Mouse (Mus musculus) intestine, embryonic 14.5 days (tissue): ENCODE results near the gene B3galt2. TPM values are rescaled to one million over a fixed set of nuclear protein-coding genes. Genes with fewer than 3 reads are reported as not detected.

Experiments used
- ATAC-seq: fragments of 200-750 bp; cut with Nextera tagmentation; replicated peaks from 2 replicates; pipeline ENCODE4 v1.8.0; 2017; ENCODE audit warnings: low read depth, moderate number of reproducible peaks, moderate TSS enrichment, moderate library complexity; ENCODE audit not compliant: low FRiP score, low TSS enrichment
- DNase-seq: peaks from one replicate; pipeline ENCODE4 v3.0.0-alpha.2; 2018; ENCODE audit warnings: low spot score
- H3K27ac ChIP-seq: fragments of 300-500 bp; sonication (generic); 2 replicates; pipeline ENCODE4 v1.5.1; 2014; ENCODE audit warnings: low read depth, mild to moderate bottlenecking, control low read depth
- H3K27me3 ChIP-seq: fragments of 300-500 bp; sonication (generic); replicated peaks from 2 replicates; pipeline ENCODE4 v1.6.1; 2014; ENCODE audit warnings: low read length, control low read depth; ENCODE audit not compliant: control insufficient read depth, insufficient read depth
- H3K36me3 ChIP-seq: fragments of 300-500 bp; sonication (generic); 2 replicates; pipeline ENCODE4 v1.6.1; 2014; ENCODE audit warnings: low read length, control low read depth; ENCODE audit not compliant: control insufficient read depth, insufficient read depth
- H3K4me1 ChIP-seq: fragments of 300-500 bp; sonication (generic); replicated peaks from 2 replicates; pipeline ENCODE4 v1.6.1; 2014; ENCODE audit warnings: low read length, control low read depth, mixed read lengths; ENCODE audit not compliant: control insufficient read depth, insufficient read depth
- H3K4me2 ChIP-seq: fragments of 300-500 bp; sonication (generic); 2 replicates; pipeline ENCODE4 v1.6.1; 2014; ENCODE audit warnings: low read length
- H3K4me3 ChIP-seq: fragments of 300-500 bp; sonication (generic); 2 replicates; pipeline ENCODE4 v1.5.1; 2014; ENCODE audit warnings: low read depth, low read length, control low read depth, mixed read lengths
- H3K9ac ChIP-seq: fragments of 300-500 bp; sonication (generic); 2 replicates; pipeline ENCODE4 v1.6.1; 2014; ENCODE audit warnings: mild to moderate bottlenecking, low read length
- H3K9me3 ChIP-seq: fragments of 300-500 bp; sonication (generic); 2 replicates; pipeline ENCODE4 v1.6.1; 2016; ENCODE audit warnings: low read length, control low read depth; ENCODE audit not compliant: control insufficient read depth
- WGBS: fragments of 180-500 bp; shearing (Covaris S2); extraction: QIAGEN DNeasy Blood & Tissue Kit; methylation state at CpG from one replicate; pipeline ENCODE4 v1.1.7; 2014; 5-methylcytosine and 5-hydroxymethylcytosine counted together
- polyA plus RNA-seq: library from polyadenylated mRNA; unstranded; fragments of >200 nt; fragmentation: Nextera tagmentation; extraction: Ambion mirVana; gene quantifications from 2 replicates; pipeline ENCODE4 v1.2.1, GENCODE M21; 2014

The B3galt2 gene
- polyA plus RNA-seq: 0.43 and 0.52 TPM in 2 replicates

DNA sequence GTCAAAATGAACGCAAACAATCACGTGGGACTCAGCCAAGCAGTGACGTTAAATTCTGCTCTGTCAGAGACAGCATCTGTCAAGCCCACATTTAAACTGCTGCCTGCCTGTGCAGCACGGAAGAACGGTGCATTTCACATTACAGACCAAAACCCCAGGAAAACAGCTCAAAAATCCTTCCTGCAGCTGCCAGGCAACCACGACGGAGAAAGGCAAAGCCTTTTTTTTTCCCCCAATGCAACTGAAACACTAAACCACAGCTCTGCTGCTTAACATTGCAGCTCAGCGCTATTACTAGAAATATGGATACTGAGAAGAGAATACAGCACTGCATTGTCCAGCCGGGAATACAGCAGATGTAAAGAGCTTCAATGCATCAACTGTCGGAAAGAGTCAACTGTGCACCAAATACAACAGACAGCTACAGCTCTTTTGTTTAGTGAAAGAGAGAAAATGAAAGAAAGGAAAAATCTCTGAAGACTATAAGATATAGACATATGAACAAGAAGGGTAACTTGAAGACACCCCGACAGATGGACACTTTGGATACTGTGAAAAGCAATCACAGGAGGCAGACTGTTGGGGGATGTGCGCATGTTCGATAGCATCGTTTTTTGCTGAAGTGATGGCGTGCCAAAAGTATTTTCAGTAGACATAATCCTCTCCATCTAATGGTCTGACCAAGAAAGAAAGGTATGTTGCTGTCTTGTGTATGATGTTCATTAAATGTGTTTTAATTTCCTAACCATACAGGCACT is at the start of gene B3galt2:
Gene B3galt2, plus strand, starts transcription at position 15 of the 758 bp plus-strand sequence.
- Histone ChIP-seq H3K4me1 (no peaks in the 10 kb centered on the region), H3K36me3 (no peaks in the 10 kb centered on the region), H3K4me2 (peak within 1 kb of the TSS; percentile 18), H3K27ac (peak within 1 kb of the TSS; percentile 34; the same call in 1 of the 2 replicates), H3K4me3 (no peak within 1 kb of the TSS), H3K9me3 (no peaks in the 10 kb centered on the region), H3K9ac (no peak within 1 kb of the TSS), H3K27me3 (no peaks in the 10 kb centered on the region)
- ATAC-seq (no peak), DNase-seq (peak; percentile 60)
- WGBS: 56% methylated on average over 15 of the region's 15 CpGs

DNA sequence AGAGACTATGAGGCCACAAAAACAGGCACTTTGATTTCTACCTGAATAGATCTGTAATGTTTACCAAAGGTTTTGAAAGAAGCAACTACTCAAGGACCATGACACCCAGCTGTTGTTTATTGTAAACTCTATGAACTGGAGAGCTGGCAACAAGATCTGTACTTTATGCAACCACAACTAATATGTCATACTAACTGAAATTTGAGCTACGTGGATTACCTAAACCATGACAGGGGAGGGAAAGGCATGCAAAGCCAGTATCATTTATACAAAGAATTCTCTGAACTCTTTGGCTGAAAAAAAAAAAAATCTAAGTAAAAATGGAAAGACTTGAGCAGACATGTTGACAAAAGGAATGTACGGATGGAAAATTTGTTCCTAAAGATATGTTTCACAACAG is 43.6 kb upstream of the B3galt2 start:
- no peaks in the 10 kb centered on the region for H3K4me1 ChIP-seq
- H3K4me3 ChIP-seq: no peak overlapping the region
- 85% methylated on average over 2 of the region's 2 CpGs for WGBS
- no peaks in the 10 kb centered on the region for H3K9me3 ChIP-seq
- H3K9ac ChIP-seq: no peak overlapping the region
- H3K4me2 ChIP-seq: no peak overlapping the region
- no peak overlapping the region for H3K27ac ChIP-seq
- no peaks in the 10 kb centered on the region for H3K27me3 ChIP-seq
- no peaks in the 10 kb centered on the region for H3K36me3 ChIP-seq
- no peak for DNase-seq
- ATAC-seq: no peak

DNA sequence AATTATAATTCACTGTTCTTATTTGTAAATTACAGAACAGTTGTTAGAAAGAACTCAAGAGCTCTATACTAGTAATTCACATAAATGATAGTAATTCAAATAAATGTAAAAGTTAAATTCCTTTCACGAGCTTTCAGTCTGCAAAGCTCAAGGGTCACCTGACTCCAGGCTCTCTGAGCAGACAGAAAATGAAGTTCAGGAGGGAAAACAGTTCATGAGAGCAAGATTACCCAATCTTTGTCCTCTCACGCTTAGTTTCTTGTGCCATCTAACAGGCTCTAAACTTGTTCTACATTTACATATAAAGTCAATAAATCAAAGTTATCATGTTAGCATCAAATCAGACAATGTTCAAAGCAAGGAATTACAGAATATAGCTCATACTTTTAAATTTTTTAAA is 31.6 kb upstream of the B3galt2 start:
- WGBS: 77% methylated on average over 2 of the region's 2 CpGs
- no peak for DNase-seq
- H3K4me1 ChIP-seq: no peaks in the 10 kb centered on the region
- peaks cover 9% of the 10 kb centered on the region for H3K36me3 ChIP-seq
- no peak overlapping the region for H3K9ac ChIP-seq
- no peak overlapping the region for H3K27ac ChIP-seq
- H3K27me3 ChIP-seq: no peaks in the 10 kb centered on the region
- H3K4me2 ChIP-seq: no peak overlapping the region
- H3K9me3 ChIP-seq: no peaks in the 10 kb centered on the region
- no peak overlapping the region for H3K4me3 ChIP-seq
- no peak for ATAC-seq

DNA sequence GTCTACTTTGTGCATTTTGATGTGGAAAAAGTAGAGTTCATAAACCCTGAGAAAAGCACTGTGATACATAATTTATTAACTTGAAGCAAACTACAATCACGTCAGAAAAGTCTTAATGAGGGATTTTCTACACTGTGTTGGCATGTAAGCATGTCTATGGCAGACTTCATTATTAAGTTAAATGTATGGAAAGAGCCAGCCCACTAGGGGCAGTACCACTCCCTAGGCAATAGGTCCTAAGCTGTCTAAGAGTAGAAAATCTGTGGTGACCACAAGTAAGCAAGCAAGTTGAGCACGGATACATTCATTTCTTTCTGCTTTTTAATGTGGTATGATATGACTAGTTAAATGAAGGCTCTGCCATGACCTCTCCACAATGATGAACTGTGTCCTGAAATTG is 27.6 kb upstream of the B3galt2 start:
- H3K27me3 ChIP-seq: no peaks in the 10 kb centered on the region
- no peak overlapping the region for H3K27ac ChIP-seq
- ATAC-seq: no peak
- H3K9ac ChIP-seq: no peak overlapping the region
- no peaks in the 10 kb centered on the region for H3K4me1 ChIP-seq
- H3K9me3 ChIP-seq: no peaks in the 10 kb centered on the region
- peaks cover 22% of the 10 kb centered on the region for H3K36me3 ChIP-seq
- DNase-seq: no peak
- H3K4me3 ChIP-seq: no peak overlapping the region
- no peak overlapping the region for H3K4me2 ChIP-seq
- WGBS: 96% methylated on average over 2 of the region's 2 CpGs

DNA sequence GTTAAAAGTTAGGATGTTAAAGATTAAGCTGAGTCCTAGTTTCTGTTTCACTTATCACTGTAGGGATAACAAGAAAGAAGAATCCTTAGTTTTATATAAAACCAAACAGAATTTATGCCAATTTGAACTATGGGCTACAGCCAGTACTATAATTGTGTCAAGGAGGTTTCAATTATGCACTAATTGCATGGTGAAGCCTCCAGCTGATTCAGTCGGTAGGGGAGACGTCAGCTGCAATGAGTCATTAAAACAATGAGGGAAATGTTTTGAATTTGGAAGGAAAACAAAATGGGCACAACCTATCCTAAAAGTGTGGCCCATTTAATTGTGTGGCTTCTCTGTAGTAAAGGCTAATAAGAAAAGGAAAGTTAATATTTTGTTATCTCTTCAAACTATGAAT is 20.7 kb upstream of the B3galt2 start:
- H3K27ac ChIP-seq: no peak overlapping the region
- no peak overlapping the region for H3K9ac ChIP-seq
- no peak overlapping the region for H3K4me2 ChIP-seq
- no peak for DNase-seq
- H3K9me3 ChIP-seq: no peaks in the 10 kb centered on the region
- H3K27me3 ChIP-seq: no peaks in the 10 kb centered on the region
- H3K4me1 ChIP-seq: no peaks in the 10 kb centered on the region
- 71% methylated on average over 2 of the region's 2 CpGs for WGBS
- no peak for ATAC-seq
- peaks cover 34% of the 10 kb centered on the region; the same call in 1 of the 2 replicates for H3K36me3 ChIP-seq
- H3K4me3 ChIP-seq: no peak overlapping the region

DNA sequence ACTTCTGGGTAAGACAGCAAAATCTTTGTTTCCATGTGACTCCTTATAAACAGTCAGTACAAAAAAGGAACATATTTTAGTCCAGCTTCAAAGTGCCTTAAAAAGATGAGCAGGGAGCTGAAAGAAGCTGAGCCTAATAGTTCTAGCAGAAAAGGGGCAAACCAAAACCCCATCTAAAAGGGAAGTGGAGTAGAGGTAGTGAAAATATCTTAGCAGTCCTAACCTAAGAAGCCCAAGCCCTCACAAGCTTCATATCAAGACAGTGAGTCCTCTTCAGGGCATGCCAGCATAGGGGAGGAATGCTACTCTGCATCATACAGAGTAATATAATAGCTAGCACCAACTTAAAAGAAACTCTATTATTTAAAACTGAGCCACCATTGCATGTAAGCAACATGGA is 18.5 kb upstream of the B3galt2 start:
- no peak for ATAC-seq
- DNase-seq: no peak
- no peak overlapping the region for H3K4me3 ChIP-seq
- H3K36me3 ChIP-seq: peaks cover 44% of the 10 kb centered on the region
- H3K27me3 ChIP-seq: no peaks in the 10 kb centered on the region
- H3K9ac ChIP-seq: no peak overlapping the region
- H3K4me1 ChIP-seq: no peaks in the 10 kb centered on the region
- no peak overlapping the region for H3K27ac ChIP-seq
- no peaks in the 10 kb centered on the region for H3K9me3 ChIP-seq
- H3K4me2 ChIP-seq: no peak overlapping the region

DNA sequence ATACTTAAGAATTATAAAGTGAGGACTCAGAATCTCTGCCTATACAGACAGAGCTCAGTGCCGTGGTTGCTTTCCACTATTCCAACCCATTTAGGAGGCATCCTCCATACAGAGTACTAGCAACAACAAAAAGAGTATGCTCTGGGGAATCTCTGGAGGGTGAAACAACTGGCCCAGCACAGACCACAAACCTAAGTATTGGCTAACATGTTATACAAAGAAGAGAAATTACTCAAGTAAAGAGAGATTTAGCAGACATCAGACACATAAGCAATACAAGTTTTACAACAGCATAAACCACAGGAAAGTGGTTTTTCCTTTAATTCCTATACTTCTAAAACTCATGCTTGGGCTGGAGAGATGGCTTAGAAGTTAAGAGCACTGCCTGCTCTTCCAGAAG is 17.8 kb upstream of the B3galt2 start:
- H3K36me3 ChIP-seq: peaks cover 46% of the 10 kb centered on the region
- ATAC-seq (no peak), DNase-seq (no peak)
- H3K9ac ChIP-seq: no peak overlapping the region
- no peak overlapping the region for H3K4me2 ChIP-seq
- H3K4me1 ChIP-seq: no peaks in the 10 kb centered on the region
- H3K9me3 ChIP-seq: no peaks in the 10 kb centered on the region
- H3K4me3 ChIP-seq: no peak overlapping the region
- WGBS: 94% methylated on average over 1 of the region's 1 CpGs
- no peak overlapping the region for H3K27ac ChIP-seq
- no peaks in the 10 kb centered on the region for H3K27me3 ChIP-seq

DNA sequence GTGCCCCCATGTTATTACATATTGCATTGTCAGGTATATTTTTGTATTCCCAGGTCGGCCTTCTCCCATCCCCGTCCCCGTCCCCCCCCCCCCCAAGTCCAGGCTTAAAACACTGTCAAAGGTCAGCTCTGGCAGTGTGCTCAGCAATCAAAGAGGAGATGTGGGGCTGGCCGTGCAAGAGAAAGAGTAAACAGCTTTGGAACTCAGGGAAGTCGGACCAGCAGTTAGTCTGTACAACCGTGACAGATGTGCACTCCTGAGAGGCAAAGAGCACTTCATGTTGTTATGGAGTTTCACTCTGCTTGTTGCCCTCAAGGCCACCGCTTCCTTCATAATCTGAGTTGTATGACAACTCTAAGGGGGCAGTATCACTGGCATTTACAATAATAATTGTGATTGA is 9.1 kb upstream of the B3galt2 start:
- DNase-seq (no peak), ATAC-seq (no peak)
- Histone ChIP-seq H3K4me2 (no peak overlapping the region), H3K27me3 (no peaks in the 10 kb centered on the region), H3K36me3 (peaks cover 11% of the 10 kb centered on the region), H3K4me1 (no peaks in the 10 kb centered on the region), H3K27ac (no peak overlapping the region), H3K4me3 (no peak overlapping the region), H3K9ac (no peak overlapping the region), H3K9me3 (no peaks in the 10 kb centered on the region)
- WGBS: 26% methylated on average over 7 of the region's 7 CpGs

DNA sequence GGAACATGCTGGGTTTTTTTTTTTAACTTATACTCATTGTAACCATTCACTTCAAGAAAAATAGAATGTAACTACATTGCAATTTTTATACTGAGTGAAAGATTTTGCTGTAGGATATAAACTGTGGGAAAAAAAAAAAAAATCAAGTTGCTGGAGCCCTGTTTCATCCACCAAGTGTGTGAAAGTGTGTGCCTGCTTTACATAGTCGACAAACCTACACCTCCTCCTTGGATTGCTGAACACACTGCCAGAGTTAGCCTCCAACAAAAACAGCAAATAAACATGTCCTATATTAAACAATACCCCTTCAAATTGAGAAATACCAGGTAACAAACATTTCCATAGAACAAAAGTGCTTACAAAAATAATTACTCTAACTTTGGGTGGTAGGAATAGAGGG is 8.1 kb upstream of the B3galt2 start:
- no peak overlapping the region for H3K4me3 ChIP-seq
- no peak for ATAC-seq
- WGBS: 86% methylated on average over 1 of the region's 1 CpGs

More for the DNA sequence above, 8.1 kb upstream of the B3galt2 start:
- H3K27ac ChIP-seq: no peak overlapping the region
- H3K9ac ChIP-seq: no peak overlapping the region
- no peaks in the 10 kb centered on the region for H3K4me1 ChIP-seq
- H3K9me3 ChIP-seq: no peaks in the 10 kb centered on the region
- H3K27me3 ChIP-seq: no peaks in the 10 kb centered on the region
- no peak for DNase-seq
- no peak overlapping the region for H3K4me2 ChIP-seq
- peaks cover under 1% of the 10 kb centered on the region; the same call in 1 of the 2 replicates for H3K36me3 ChIP-seq
